Mouse (Mus musculus) ES-E14 (cell line): ENCODE measurements at regions not wholly inside any gene's neighbourhood (a gene's known extent, or its start where the extent isn't known, plus 50 kb on each side); places are given as distances from the start of the nearest gene placed in this dataset.

Source experiments
- DNase-seq: peaks from one replicate; pipeline ENCODE4 v3.0.0-alpha.2; 2013; ENCODE audit warnings: low read depth, low spot score
- H3K27ac ChIP-seq: 2 replicates; pipeline ENCODE4 v1.5.1; 2012; ENCODE audit warnings: low read depth, mild to moderate bottlenecking, low read length, moderate library complexity, mixed read lengths; ENCODE audit not compliant: poor library complexity, insufficient read depth, severe bottlenecking
- H3K36me3 ChIP-seq: 2 replicates; pipeline ENCODE4 v1.6.1; 2012; ENCODE audit warnings: mild to moderate bottlenecking, low read length, moderate library complexity, mixed read lengths; ENCODE audit not compliant: control insufficient read depth, poor library complexity, insufficient read depth, severe bottlenecking
- H3K4me1 ChIP-seq, 2 experiments: fragments of 150-350 bp in 1 of 2; sonication (generic) in 1 of 2; 2 replicates each; pipeline ENCODE4 v1.6.1; 2012; ENCODE audit warnings: low read length in 2 of 2, mild to moderate bottlenecking in 1 of 2, mixed read lengths in 1 of 2; ENCODE audit not compliant: control insufficient read depth in 2 of 2, insufficient read depth in 2 of 2, poor library complexity in 1 of 2
- H3K4me3 ChIP-seq, 2 experiments: fragments of 150-350 bp in 1 of 2; sonication (generic) in 1 of 2; 2 replicates each; pipeline ENCODE4 v1.5.1; 2012; ENCODE audit warnings: low read length in 2 of 2, low read depth in 1 of 2, mild to moderate bottlenecking in 1 of 2, mixed read lengths in 1 of 2; ENCODE audit not compliant: insufficient read depth in 1 of 2, poor library complexity in 1 of 2, severe bottlenecking in 1 of 2
- H3K9ac ChIP-seq: 2 replicates; pipeline ENCODE4 v1.6.1; 2012; ENCODE audit warnings: low read depth, mild to moderate bottlenecking, low read length, mixed read lengths; ENCODE audit not compliant: poor library complexity, insufficient read depth, severe bottlenecking
- H3K9me3 ChIP-seq: fragments of 150-350 bp; sonication (generic); 2 replicates; pipeline ENCODE4 v1.6.1; 2012; ENCODE audit warnings: low read depth, mild to moderate bottlenecking, low read length; ENCODE audit not compliant: control insufficient read depth, insufficient read depth
- CHD2 ChIP-seq: IDR thresholded peaks from 2 replicates; pipeline ENCODE4 v1.6.1; 2014; ENCODE audit warnings: mild to moderate bottlenecking, low read depth, low read length, inconsistent platforms
- HCFC1 ChIP-seq: IDR thresholded peaks from 2 replicates; pipeline ENCODE4 v1.6.1; 2012; ENCODE audit warnings: low read length, inconsistent platforms, borderline replicate concordance; ENCODE audit not compliant: insufficient read depth
- MAFK ChIP-seq: IDR thresholded peaks from 2 replicates; pipeline ENCODE4 v1.6.1; 2014; ENCODE audit warnings: mild to moderate bottlenecking, low read depth, low read length, inconsistent platforms; ENCODE audit not compliant: insufficient read depth
- ZC3H11A ChIP-seq: IDR thresholded peaks from 2 replicates; pipeline ENCODE4 v1.6.1; 2012; ENCODE audit warnings: low read depth, mild to moderate bottlenecking, inconsistent platforms, low read length, borderline replicate concordance
- ZNF384 ChIP-seq: IDR thresholded peaks from 2 replicates; pipeline ENCODE4 v1.6.1; 2012; ENCODE audit warnings: low read depth, low read length, inconsistent platforms
- in situ Hi-C, 2 experiments: fragments of 600-800 bp; cut with MboI; formaldehyde crosslinking; loops; one replicate each; pipeline ENCODE4 v1.15.1; 2025; ENCODE audit warnings: low sequenced_read_pairs in 2 of 2, inconsistent platforms in 1 of 2; ENCODE audit not compliant: unreplicated experiment in 2 of 2

GRCm38 (mm10) chr11:52602796-52603195 lies 161.6 kb upstream of the Fstl4 start:
- no peak for DNase-seq

GRCm38 (mm10) chr11:52610681-52611165 lies 153.7 kb upstream of the Fstl4 start:
- in situ Hi-C loops, result no loop called here
- peak; percentile 46; the same call in 1 of the 2 replicates for TF ChIP-seq MAFK
- no peak for TF ChIP-seq HCFC1
- no peak for TF ChIP-seq ZC3H11A
- TF ChIP-seq CHD2, result no peak
- TF ChIP-seq ZNF384, result no peak
- Histone ChIP-seq H3K9ac (no peak overlapping the region), H3K4me3 (no peak overlapping the region), H3K36me3 (no peaks in the 10 kb centered on the region), H3K27ac (no peak overlapping the region), H3K4me1 (no peaks in the 10 kb centered on the region), H3K9me3 (peaks cover 4% of the 10 kb centered on the region; the same call in 1 of the 2 replicates)
- no peak for DNase-seq

More at GRCm38 (mm10) chr11:52602796-52603195, 161.6 kb upstream of the Fstl4 start:
- no peak for TF ChIP-seq MAFK
- TF ChIP-seq HCFC1, result no peak
- no peak for TF ChIP-seq ZC3H11A
- no peak for TF ChIP-seq ZNF384
- TF ChIP-seq CHD2, result no peak
- no peak overlapping the region for H3K9ac ChIP-seq
- H3K4me3 ChIP-seq, result no peak overlapping the region
- H3K27ac ChIP-seq, result no peak overlapping the region
- no peaks in the 10 kb centered on the region for H3K9me3 ChIP-seq
- H3K4me1 ChIP-seq, result no peaks in the 10 kb centered on the region
- H3K36me3 ChIP-seq, result no peaks in the 10 kb centered on the region
- in situ Hi-C loops, result no loop called here

GRCm38 (mm10) chr11:52615622-52616021 lies 148.8 kb upstream of the Fstl4 start:
- Histone ChIP-seq H3K4me3 (no peak overlapping the region), H3K9ac (no peak overlapping the region), H3K9me3 (peaks cover 2% of the 10 kb centered on the region; the same call in 1 of the 2 replicates), H3K27ac (no peak overlapping the region), H3K36me3 (no peaks in the 10 kb centered on the region), H3K4me1 (no peaks in the 10 kb centered on the region)
- no peak for DNase-seq
- in situ Hi-C loops, result no loop called here
- no peak for TF ChIP-seq ZNF384
- TF ChIP-seq ZC3H11A, result no peak
- TF ChIP-seq CHD2, result no peak
- TF ChIP-seq HCFC1, result no peak
- no peak for TF ChIP-seq MAFK

- in situ Hi-C loops, result no loop called here
- no peak for DNase-seq
- no peaks in the 10 kb centered on the region for H3K4me1 ChIP-seq
- no peaks in the 10 kb centered on the region for H3K36me3 ChIP-seq
- H3K9ac ChIP-seq, result no peak overlapping the region
- TF ChIP-seq ZC3H11A, result no peak
- TF ChIP-seq HCFC1, result no peak
- no peak for TF ChIP-seq MAFK
- TF ChIP-seq CHD2, result no peak
- no peak for TF ChIP-seq ZNF384
- no peak overlapping the region for H3K27ac ChIP-seq
- no peak overlapping the region for H3K4me3 ChIP-seq
- H3K9me3 ChIP-seq, result no peaks in the 10 kb centered on the region
These were observed 145.8 kb upstream of the Fstl4 start for GRCm38 (mm10) chr11:52618646-52619045.
